ENCODE assay signal across 13 mouse cellular contexts in genomic region chr7:140973396-140974165, GRCm38 (mm10). TPM values are rescaled to one million over a fixed set of nuclear protein-coding genes. Genes with fewer than 3 reads are reported as not detected.
DNase-seq lines count a peak whose midpoint lies in the region; ATAC-seq lines count a peak whose summit lies in the region.
"Had no signal": no experiment of that assay in that cellular context is flagged by ENCODE, and none has a peak within 500 bp of the region (broad histone marks: within the 10 kb centered on the region; RNA-seq: fewer than 3 reads in every experiment).

No protein-coding gene starts in this region.

- no peaks in the 10 kb centered on the region for H3K9me3 ChIP-seq in neural tube, embryonic 11.5 days (ENCODE audit: control insufficient read depth, low read length)
- no peaks in the 10 kb centered on the region for H3K9me3 ChIP-seq in neural tube, embryonic 15.5 days (replicated peaks)
- no peaks in the 10 kb centered on the region for H3K9me3 ChIP-seq in limb, embryonic 10.5 days (replicated peaks)
- H3K9me3 ChIP-seq: heart, embryonic 13.5 days; midbrain, embryonic 15.5 days had no signal

- 0 out of 2 replicates have a peak, but pooled peaks cover 2% of the 10 kb centered on the region for H3K4me1 ChIP-seq in neural tube, embryonic 11.5 days (ENCODE audit: control insufficient read depth, insufficient read depth, low read length)
- peaks cover 10% of the 10 kb centered on the region; the same call in 1 of the 2 replicates for H3K4me1 ChIP-seq in neural tube, embryonic 15.5 days
- H3K4me1 ChIP-seq in limb, embryonic 10.5 days: peaks cover 54% of the 10 kb centered on the region

- no peak for DNase-seq in neural tube, embryonic 11.5 days (ENCODE audit: low spot score)
- DNase-seq in R1 (ENCODE audit: low read depth, low spot score): peak; percentile 94
- DNase-seq in limb, embryonic 10.5 days (ENCODE audit: low spot score): no peak
- DNase-seq in spleen, postnatal 14 days (ENCODE audit: low spot score in 2 of 2): no peak
- DNase-seq in embryo, embryonic 11 days: no peak
- no peak for DNase-seq in spleen, postnatal 10 days (ENCODE audit: low spot score in 2 of 2)
- DNase-seq: cerebellum, adult 9-10 months; liver; lung, postnatal 14 days had no signal

- no peak for ATAC-seq in neural tube, embryonic 11.5 days (ENCODE audit: insufficient read depth, low FRiP score, low TSS enrichment)
- no peak for ATAC-seq in neural tube, embryonic 15.5 days (ENCODE audit: low FRiP score)
- ATAC-seq: midbrain, embryonic 15.5 days had no signal

- H3K4me2 ChIP-seq in neural tube, embryonic 11.5 days (ENCODE audit: low read depth): no peak overlapping the region
- H3K4me2 ChIP-seq in neural tube, embryonic 15.5 days: no peak overlapping the region
- H3K4me2 ChIP-seq: heart, embryonic 13.5 days; hindbrain, embryonic 14.5 days; midbrain, embryonic 15.5 days had no signal

- H3K27ac ChIP-seq in neural tube, embryonic 11.5 days (ENCODE audit: low read depth, low read length): 0 out of 2 replicates have a peak overlapping the region, but pooled peaks have one; percentile 39
- no peak overlapping the region for H3K27ac ChIP-seq in neural tube, embryonic 15.5 days (replicated peaks)
- peak overlapping the region; percentile 36; the same call in 1 of the 2 replicates for H3K27ac ChIP-seq in limb, embryonic 10.5 days
- H3K27ac ChIP-seq: heart, embryonic 13.5 days; hindbrain, embryonic 14.5 days; midbrain, embryonic 15.5 days had no signal

- 13% methylated on average over 14 of the region's 14 CpGs for WGBS in neural tube, embryonic 11.5 days
- 10% methylated on average over 14 of the region's 14 CpGs for WGBS in neural tube, embryonic 15.5 days
- 35% methylated on average over 14 of the region's 14 CpGs for WGBS in limb, embryonic 10.5 days

- no peaks in the 10 kb centered on the region for H3K36me3 ChIP-seq in neural tube, embryonic 11.5 days (ENCODE audit: control insufficient read depth, insufficient read depth, low read length)
- H3K36me3 ChIP-seq in neural tube, embryonic 15.5 days: no peaks in the 10 kb centered on the region
- H3K36me3 ChIP-seq in limb, embryonic 10.5 days: no peaks in the 10 kb centered on the region
- H3K36me3 ChIP-seq: heart, embryonic 13.5 days; midbrain, embryonic 15.5 days had no signal

- H3K9ac ChIP-seq in neural tube, embryonic 11.5 days (ENCODE audit: low read length): no peak overlapping the region
- H3K9ac ChIP-seq in neural tube, embryonic 15.5 days (replicated peaks): no peak overlapping the region
- H3K9ac ChIP-seq: heart, embryonic 13.5 days; hindbrain, embryonic 14.5 days; midbrain, embryonic 15.5 days had no signal

- H3K4me3 ChIP-seq in neural tube, embryonic 11.5 days (ENCODE audit: low read depth, low read length): no peak overlapping the region
- H3K4me3 ChIP-seq in neural tube, embryonic 15.5 days (replicated peaks): no peak overlapping the region
- no peak overlapping the region for H3K4me3 ChIP-seq in limb, embryonic 10.5 days
- H3K4me3 ChIP-seq: heart, embryonic 13.5 days; midbrain, embryonic 15.5 days had no signal

- H3K27me3 ChIP-seq in neural tube, embryonic 11.5 days (ENCODE audit: control insufficient read depth, insufficient read depth, low read length): no peaks in the 10 kb centered on the region
- 0 out of 2 replicates have a peak, but pooled peaks cover 3% of the 10 kb centered on the region for H3K27me3 ChIP-seq in neural tube, embryonic 15.5 days (replicated peaks)
- H3K27me3 ChIP-seq in limb, embryonic 10.5 days (ENCODE audit: low read depth, poor library complexity, severe bottlenecking): peaks cover 9% of the 10 kb centered on the region

RNA-seq across cellular contexts. Expression of gene Ifitm1, which starts 6.6 kb away (rescaled TPM):
- 8.3 and 12.5 TPM in 2 replicates for polyA plus RNA-seq in neural tube, embryonic 11.5 days (2014; fragmentation: Nextera tagmentation; extraction: Ambion mirVana)
- polyA plus RNA-seq in neural tube, embryonic 15.5 days (2015; fragmentation: Nextera tagmentation; extraction: Ambion mirVana): 20.6 and 115 TPM in 2 replicates
- 27.9 and 43.1 TPM in 2 replicates for polyA plus RNA-seq in limb, embryonic 10.5 days (2016; fragmentation: Nextera tagmentation; extraction: Ambion mirVana)

RNA-seq across cellular contexts. Expression of gene Ifitm2, which starts 17.8 kb away (rescaled TPM):
- polyA plus RNA-seq in neural tube, embryonic 11.5 days (2014; fragmentation: Nextera tagmentation; extraction: Ambion mirVana): 383 and 395 TPM in 2 replicates
- 197 and 409 TPM in 2 replicates for polyA plus RNA-seq in neural tube, embryonic 15.5 days (2015; fragmentation: Nextera tagmentation; extraction: Ambion mirVana)
- 904 and 922 TPM in 2 replicates for polyA plus RNA-seq in limb, embryonic 10.5 days (2016; fragmentation: Nextera tagmentation; extraction: Ambion mirVana)

RNA-seq across cellular contexts. Expression of gene Gm45717, which starts 17.8 kb away (rescaled TPM):
- polyA plus RNA-seq in neural tube, embryonic 11.5 days (2014; fragmentation: Nextera tagmentation; extraction: Ambion mirVana): 0.69 TPM in 1 of 2 replicates, not detected in the other
- not detected in 2 replicates for polyA plus RNA-seq in neural tube, embryonic 15.5 days (2015; fragmentation: Nextera tagmentation; extraction: Ambion mirVana)
- polyA plus RNA-seq in limb, embryonic 10.5 days (2016; fragmentation: Nextera tagmentation; extraction: Ambion mirVana): not detected in 2 replicates
- polyA plus RNA-seq: heart, embryonic 13.5 days; hindbrain, embryonic 14.5 days; midbrain, embryonic 15.5 days had no signal

RNA-seq across cellular contexts. Expression of gene Ifitm5, which starts 23.5 kb away (rescaled TPM):
- polyA plus RNA-seq in neural tube, embryonic 11.5 days (2014; fragmentation: Nextera tagmentation; extraction: Ambion mirVana): 1.2 and 1.4 TPM in 2 replicates
- 3.0 and 4.5 TPM in 2 replicates for polyA plus RNA-seq in neural tube, embryonic 15.5 days (2015; fragmentation: Nextera tagmentation; extraction: Ambion mirVana)
- 4.2 and 5.9 TPM in 2 replicates for polyA plus RNA-seq in limb, embryonic 10.5 days (2016; fragmentation: Nextera tagmentation; extraction: Ambion mirVana)

RNA-seq across cellular contexts. Expression of gene Pgghg, which starts 32.4 kb away (rescaled TPM):
- 13.3 and 15.8 TPM in 2 replicates for polyA plus RNA-seq in neural tube, embryonic 11.5 days (2014; fragmentation: Nextera tagmentation; extraction: Ambion mirVana)
- polyA plus RNA-seq in neural tube, embryonic 15.5 days (2015; fragmentation: Nextera tagmentation; extraction: Ambion mirVana): 6.3 and 10.2 TPM in 2 replicates
- 11.4 and 15.4 TPM in 2 replicates for polyA plus RNA-seq in limb, embryonic 10.5 days (2016; fragmentation: Nextera tagmentation; extraction: Ambion mirVana)
